Mouse (Mus musculus): Measurements from ENCODE around the gene Cmas.

The Cmas gene

DNA sequence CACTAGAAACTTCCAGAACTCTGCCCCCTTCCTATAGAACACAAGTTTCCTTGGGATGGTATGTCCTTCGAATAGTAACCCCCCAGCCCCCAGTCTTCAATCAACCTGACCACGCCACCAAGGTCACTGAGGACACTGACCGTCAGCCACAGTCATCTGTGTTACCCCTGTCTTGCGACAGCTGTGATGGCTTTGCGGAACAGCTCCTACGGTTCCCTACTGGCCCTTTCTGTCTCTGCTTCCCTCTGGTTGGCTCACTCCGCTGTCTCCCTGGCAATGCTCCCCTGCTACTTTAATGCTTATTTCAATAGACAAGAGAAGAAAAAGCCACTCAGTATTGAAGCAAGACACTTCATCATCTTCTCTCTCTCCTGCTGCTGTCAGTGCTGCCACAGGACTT, 37.0 kb downstream of the Cmas start:
- peak; percentile 33 to 39 for DNase-seq

DNA sequence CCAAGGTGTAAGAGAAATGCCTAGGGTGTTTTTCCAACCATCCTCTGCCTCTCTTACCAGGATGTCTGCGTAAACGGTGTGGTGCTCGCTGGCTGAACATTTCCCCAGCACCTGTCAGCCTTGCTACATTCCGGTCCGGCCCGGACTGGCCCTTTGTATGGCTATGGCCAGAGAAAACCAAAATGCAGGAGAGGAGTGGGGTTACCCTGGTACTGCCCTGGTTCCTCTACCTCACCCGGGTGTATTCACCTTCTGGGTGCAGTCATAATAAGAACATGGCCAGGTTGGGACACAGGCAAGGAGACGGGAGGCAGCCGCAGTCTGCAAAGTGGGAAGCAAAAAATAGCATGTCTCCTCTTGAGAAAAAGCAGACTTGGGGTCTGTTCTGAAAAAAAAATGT, 38.6 kb downstream of the Cmas start:
- DNase-seq: no peak

DNA sequence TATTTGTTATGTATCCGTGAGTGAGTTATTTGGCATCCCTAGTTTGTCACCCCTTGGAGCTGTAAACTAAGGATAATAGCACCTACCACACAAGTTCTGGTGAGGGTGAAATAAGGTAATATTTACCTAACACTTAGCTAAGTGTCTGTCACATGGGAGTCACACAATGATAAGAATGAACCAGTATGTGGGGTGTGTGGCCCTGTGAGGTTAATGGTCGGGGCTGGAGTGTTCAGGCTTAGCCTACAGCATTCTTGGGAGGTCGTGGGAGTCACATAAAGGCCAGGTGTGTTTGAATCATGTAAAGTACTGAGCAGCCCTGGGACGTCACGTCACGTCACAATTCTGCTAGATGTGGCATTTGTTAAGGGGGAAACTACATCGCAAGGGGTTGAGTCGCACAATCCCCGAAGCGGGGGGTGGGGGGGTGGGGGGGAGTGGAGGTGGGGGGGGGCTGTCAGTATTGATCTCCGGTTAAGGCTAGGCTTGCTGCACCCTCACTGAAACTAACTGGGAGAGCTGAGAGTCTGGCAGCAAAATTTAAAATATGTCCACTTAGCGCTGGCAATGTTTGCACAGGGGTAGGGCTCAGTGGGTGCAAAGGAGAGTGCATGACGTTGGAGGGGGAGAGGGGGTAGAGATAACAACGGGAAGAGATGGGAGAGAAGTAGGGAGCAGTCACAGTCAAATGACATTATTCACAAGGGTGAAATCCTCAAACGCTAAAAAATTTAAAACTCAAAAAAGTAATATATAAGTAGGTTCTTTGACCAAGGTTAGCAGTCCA, 39.4 kb downstream of the Cmas start:
- DNase-seq: no peak

DNA sequence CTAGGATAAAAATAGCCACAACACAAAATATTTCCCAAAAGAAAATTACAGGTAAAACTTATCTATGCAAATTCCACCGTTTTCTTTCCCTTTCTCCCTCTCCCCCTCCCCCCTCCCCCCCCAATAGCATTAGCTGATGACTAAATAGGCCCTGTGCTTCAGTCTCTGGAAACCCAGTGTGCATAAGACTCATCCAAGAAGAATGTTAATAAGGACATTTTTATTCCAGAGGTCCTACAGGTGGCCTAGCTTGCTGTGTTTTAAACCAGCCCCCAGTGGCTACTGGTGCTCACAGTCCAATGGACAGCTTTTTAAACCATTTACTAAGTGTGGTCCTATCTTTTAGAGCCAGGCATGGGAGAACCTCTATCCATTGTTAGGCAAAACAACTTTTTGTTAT, 41.5 kb downstream of the Cmas start:
- DNase-seq: no peak

DNA sequence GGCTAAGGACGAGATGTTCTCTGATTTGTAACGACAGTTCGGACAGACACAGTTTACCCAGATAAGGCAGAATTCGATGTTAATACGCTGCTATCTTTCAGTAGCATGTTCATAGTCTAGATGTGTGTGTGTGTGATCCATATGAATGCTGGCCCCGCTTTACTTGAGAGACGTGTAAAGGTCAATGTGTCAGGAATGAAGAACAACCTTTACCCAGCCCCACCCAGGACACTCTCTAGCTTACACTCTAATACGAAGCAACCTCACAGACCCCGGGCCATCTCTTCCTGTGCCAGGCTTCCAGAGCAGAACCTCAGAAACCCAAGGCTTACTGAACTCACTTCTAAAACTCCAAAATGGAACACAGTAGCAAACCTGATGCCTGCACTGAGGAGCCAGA, 42.4 kb downstream of the Cmas start:
- DNase-seq: no peak

DNA sequence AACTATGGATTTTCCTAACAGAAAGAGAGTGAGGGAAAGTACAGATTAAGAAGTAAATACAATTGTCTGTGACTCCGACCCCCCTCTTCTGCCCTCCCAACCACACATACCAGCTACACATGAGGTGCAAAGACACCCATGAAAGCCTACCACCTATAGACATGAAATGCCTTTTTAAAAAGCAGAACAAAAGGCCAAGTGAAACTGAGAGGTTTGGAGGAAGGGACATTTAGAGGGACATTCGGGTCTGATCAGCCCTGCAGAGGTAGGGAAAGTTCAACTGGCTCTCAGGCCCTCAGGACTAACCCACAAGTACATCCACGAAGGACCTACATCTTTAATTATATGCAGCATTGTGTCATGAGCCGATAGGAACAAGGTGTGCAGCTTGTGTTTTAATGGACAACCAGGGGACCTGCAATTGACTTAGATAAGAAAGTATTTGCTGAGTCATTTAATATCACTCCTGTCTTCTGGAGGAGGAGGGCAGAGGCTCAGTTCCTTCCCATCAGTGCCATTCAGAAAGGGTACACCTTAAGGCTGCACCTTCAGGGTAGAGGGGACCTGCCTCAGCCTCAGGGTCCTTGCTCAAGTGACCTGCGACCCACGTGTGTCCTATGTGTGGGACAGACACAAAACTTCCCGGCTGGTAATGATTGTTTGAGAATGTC, 43.4 kb downstream of the Cmas start:
- DNase-seq: no peak

DNA sequence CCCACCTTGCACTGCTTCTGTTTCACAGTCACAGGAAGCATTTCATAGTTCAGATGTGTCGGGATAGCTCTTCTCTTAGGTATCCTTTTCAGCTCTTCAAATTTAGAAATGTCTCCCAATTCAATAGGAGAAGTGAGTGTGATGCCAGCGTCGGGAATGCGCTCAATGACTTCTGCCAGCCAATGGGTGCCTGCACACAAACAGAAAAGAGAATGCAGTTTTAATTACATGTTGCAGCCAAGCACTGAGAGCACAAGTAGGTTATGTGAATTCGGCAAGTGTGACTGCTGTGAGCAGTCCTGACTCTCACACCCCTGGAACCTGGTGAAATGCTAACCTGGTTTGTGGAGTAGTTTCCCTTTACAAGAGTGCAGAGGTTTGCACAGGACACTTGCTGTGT, 45.2 kb downstream of the Cmas start:
- DNase-seq: no peak

DNA sequence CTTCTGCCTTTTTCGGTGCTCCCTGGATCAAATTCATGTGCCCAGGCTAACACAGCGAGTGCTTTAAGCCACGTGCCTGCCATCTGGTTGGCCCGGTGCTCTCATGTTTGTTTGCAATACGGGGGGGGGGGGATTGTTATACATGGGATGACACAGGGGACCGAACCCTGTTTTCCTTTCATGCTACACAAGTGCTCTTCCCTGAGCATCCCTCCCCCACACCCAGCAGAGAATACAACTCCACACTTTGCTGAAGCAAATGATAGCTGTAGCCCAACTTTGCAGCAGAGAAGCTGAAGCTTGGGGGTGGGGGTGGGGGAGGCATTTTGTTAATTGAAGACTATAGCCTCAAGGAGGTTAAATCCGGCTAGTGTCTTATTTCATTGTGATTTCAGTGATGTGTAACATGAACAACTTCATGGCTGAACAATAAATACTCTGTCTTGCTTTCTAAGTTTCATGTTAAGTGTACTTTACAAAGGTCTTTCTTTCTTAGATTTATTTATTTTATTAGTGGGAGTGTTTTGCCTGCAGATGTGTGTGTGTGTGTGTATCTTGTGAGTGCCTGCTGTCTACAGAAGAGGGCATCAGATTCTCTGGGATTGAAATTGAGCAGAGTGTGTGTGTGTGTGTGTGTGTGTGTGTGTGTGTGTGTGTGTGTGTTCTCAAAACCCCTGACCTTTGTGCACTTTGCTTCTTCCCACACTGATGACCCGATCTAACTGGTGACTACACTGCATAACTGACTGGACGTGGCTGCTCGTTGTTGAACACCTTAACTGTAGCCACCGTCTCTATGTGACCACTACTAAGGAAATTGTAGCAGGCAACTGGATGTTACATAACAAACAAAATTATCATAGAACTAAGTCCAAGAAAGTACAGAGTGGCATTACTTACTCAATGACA, 46.4 kb downstream of the Cmas start:
- DNase-seq: no peak

DNA sequence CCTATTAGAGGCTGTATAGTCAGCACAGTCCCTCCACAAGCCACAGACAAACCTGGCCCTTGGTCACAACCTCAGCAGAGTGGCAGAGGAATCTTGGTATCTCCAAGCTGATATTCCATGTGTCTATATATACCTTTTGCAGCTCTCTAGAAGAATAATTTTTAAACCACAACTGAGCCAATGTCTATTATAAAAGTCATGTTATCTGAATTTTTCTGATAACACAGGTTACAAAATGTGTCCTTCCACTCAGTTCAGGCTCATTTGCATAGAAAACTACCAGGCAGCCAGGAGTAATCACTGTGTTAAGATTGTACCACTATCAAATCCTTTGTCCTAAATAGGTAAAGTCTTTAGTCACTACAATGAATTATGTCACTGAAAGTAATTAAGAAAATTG, 47.9 kb downstream of the Cmas start, which contains the start of gene Sult6b2:
Sult6b2 (minus strand) TSS at position 101 of the 400 bp plus-strand sequence.
- no peak for DNase-seq

DNA sequence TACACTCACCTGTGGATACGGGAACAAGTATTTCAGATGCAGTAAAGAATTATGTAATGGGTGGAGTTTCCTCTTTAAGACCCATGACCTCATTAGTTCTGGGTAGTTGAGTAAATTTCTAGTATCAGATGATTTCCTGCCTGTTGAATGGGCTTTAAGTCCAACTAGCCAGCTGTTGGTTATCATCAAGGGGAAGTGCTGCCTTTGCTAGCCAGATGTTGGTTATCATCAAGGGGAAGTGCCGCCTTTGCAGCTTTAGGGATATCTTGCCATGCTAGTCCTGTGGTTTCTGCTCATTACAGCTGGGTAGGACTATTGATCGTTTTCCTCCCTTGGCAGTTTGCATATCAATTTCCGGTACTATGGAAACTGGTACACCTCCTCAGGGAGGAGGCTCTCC, 49.8 kb downstream of the Cmas start:
- DNase-seq: no peak

DNA sequence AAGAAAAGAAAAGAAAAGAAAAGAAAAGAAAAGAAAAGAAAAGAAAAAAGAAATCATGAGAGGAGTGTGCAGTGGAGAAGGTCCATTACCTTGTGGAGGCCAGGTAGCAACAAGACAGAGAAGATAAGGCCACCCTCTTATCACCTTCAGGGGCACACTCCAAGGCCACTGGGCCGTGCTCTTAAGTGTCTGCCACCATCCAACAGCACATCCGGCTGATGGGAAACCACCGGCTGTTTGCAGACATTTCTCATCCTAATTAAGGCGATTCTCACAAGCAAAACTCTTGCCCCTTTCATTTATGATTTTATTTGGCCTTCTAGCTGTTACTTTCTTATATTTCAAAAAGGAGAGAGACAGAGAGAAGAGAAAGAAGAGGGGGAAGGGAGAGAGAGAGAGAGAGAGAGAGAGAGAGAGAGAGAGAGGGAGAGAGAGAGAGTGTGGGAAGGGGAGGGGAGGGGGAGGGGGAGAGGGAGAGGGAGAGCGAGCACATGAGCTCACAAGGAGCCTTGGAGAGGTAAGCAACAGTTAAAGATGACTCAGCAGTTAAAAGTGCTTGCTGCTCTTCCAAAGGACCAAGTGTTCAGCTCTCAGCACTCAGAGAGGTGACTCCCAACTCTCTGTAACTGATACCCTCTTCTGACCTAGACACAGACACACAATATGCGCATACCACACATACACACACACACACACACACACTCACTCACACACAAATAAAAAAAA, 53.0 kb downstream of the Cmas start:
- no peak for DNase-seq

DNA sequence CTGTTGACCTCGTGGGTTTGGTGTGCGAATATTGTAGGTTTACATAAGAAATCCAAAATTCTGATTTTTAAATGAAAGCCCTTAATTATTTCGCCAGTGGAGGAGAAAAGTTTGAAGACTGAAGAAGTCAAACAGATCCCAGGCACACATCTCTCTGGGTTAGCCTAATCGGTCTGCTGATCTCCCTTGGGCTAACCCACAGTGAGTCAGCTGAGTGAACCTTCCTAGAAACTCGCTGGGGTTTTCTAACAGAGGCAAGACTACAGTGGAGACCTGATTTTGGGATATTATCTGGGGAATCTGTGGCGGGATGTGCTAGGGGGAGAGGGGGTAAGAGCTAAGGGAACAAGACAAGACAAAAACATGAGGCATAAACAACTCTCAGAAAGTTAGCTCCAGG, 53.8 kb downstream of the Cmas start:
- no peak for DNase-seq

DNA sequence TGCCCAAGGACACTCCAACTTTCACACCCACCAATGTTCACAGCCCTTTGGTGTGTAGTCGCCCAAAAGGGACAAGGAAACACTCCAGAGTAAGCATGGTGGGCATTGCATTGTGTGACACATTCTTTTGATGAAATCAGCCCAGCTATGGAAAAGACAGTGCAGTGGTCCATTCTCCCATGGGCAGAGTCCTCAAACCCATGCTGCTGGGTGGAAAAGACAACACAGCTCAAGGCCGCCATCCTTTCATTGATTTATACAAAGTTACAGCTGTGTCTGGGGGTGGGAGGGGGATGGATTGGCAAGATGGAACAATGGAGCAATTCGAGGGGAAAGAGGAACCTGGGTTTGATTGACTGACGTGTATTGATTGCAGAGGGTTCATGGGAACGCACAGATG, 56.5 kb downstream of the Cmas start:
- no peak for DNase-seq

DNA sequence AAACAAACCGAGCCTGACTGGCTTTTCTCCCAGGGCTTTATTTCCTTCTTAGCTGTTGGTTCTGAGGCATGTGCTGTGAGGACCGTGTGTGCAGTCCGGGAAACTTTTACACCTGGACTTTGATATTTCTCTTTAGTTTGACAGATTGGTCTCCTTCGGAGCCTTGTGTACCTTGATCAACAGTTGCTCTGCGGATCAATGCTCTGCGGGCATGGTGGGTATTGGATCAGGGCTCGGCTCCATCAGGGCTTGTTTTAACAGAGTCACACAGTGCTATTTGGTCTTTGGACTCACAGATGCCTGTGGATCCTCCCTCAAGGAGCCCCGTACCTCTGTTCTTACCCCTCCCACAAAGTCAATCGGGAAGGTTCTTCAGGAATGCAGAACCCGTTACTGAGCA, 57.5 kb downstream of the Cmas start:
- DNase-seq: peak in 1 of 2 experiments; percentile 11

DNA sequence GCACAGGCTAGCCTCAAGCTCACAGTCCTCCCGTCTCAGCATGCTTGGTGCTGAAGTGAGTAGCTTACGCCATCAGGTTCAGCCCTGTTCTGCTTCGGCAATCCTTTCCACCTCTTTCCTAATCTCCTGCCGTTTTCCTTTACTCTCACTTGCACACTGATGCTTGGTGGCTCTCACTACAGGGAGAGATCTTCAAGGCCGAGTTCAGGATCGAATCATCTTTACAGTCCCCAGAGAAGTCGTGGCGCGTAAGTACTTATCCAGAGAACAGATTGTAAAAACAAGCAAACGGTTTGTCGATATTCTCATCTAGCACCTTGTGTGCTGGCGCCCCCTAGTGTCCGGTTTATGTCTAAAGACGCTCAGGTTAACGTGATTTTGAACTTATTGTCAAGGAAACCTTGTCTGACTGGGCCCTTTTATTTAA, 58.0 kb downstream of the Cmas start:
- DNase-seq: peak; percentile 92 to 93

DNA sequence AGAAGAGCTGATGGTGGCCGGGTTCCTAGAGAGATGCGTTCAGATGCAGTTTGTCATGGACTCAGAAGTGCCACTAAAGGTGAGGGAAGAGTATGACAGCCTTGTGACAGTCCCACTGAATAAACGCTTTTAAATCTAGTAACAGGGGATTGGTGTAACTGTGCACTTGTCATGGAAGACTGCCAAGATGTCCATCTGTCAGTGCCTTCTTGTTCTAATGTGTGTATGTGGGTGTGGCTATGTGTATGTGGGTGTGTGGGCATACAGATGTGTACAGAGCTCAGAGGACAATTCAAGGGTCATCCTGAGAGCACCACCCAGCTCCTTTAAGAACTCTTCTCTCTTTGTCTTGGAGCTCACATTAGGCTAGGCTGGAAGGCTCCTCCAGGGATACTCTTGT, 59.0 kb downstream of the Cmas start:
- DNase-seq: no peak

DNA sequence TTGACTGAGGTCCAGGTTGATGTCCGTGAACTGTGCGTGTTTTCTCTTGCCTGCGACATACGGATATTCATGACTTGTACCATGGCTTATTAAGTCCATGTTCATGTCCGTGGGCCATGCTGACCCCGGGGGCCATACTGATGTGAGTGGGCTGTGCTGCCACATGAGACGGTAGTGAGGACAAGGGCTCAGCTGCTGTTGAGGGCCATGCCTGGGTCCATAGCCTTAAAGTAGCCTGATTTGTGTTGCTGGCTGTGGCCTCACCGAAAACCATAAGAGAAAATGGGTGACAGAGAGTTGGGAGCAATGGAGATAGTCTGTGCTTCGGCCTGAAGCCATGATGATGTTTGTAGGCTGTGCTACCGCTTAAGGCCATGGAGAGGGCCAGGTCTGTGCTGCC, 61.8 kb downstream of the Cmas start:
- DNase-seq: no peak

DNA sequence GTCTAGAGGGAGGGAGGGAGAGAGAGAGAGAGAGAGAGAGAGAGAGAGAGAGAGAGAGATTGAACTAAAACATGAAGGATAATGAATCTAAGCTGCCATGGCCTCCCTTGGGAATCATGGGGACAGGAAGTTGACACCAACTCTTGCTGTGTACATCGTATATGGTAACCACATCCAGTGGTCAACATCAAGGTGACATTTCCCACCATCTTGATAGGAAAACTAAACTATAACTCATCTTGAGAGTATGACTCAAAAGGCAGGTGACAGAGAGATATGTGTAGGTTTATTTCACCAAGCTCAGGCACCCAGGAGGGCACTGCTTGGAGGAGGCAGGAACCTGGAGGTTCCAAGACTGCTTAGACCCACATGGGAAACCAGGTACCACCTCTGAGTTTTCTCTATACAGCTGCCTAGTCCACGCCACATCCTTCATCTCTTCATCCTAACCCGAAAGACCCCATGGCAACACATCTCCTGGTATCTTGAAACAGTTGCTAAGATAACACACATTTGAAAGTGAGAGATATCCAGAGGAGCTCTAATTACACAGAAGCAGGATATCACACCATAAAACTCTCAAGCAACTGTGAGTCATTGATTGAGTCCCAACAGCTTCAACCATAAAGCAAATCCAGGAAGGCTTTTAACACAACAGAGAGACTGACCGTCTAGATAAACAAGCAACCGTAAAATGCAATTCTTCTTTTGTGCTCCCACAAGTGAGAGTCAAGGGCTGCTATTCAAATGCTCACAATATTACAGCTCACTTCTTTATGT, 66.7 kb downstream of the Cmas start:
- DNase-seq: no peak

Measured in kidney, postnatal 4 days (tissue).